Mouse (Mus musculus) cerebellum, adult 8-10 months (tissue): ENCODE measurements at regions not wholly inside any gene's neighbourhood (a gene's known extent, or its start where the extent isn't known, plus 50 kb on each side); places are given as distances from the start of the nearest gene placed in this dataset.

ENCODE experiments used
- DNase-seq: peaks from one replicate; pipeline ENCODE4 v3.0.0; 2022

GRCm38 (mm10) chr4:95417075-95417474, 140.2 kb upstream of the Fggy start:
- DNase-seq, result no peak

GRCm38 (mm10) chr4:95426563-95426962, 130.7 kb upstream of the Fggy start:
- DNase-seq, result no peak

GRCm38 (mm10) chr4:95434543-95434942, 122.8 kb upstream of the Fggy start:
- DNase-seq, result no peak

DNA sequence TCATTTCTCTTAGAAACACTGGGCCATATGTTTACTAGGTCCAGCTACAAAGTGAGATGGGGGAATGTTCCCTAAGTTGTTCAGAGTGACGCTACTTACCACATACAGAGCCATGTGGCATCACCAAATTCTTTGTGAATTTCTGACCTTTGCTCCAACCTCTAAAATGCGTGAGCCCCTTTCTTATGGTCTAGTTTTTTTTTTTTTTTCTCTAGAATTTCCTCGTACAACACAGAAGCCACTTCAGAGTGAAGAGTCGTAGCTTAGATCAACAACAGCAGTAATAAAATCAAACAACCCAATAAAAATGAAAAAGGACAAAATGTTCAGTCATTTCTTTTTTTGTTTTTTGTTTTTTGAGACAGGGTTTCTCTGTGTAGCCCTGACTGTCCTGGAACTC, 122.2 kb upstream of the Fggy start:
- no peak for DNase-seq

DNA sequence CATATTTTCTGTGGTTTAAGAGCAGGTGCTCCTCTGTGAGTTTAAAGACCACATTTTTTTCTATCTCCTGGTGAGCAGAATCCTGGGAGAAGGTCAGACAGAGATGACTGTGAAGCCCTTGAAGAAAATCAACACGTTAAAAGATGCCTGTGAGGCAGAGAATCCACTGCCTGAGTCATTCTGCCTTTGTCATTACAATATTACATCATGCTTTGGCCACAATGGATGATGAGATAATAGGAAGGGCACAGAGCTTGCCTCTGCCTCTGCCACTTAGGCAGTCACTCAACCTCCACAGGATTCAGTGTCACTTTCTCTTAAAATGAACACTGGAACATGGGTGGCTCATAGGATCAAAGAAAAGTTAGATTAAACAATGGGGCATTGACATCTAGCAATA, 117.5 kb upstream of the Fggy start:
- DNase-seq, result no peak

GRCm38 (mm10) chr4:95443854-95444811, 113.2 kb upstream of the Fggy start:
- no peak for DNase-seq

GRCm38 (mm10) chr4:95450286-95450685, 107.0 kb upstream of the Fggy start:
- no peak for DNase-seq

DNA sequence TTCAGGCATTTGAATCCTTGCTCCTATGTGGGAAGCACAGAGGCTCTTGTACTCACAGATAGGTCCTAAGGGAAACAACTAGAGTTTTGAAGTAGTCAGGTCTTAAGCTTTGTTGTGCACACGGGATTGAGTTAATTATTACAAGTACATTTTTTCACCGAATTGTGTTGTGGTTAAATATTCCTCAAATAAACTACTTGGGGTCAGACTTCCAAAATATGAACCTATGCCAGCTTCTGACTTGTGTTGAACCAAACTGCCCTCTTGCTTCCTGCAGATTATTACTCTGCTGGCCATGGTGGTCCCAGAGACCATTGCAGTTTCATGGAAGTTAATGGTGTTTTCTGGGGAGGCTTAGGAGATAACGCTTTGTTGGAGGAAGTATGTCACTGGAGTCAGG, 105.5 kb upstream of the Fggy start:
- DNase-seq, result no peak

- DNase-seq, result no peak
Measured at GRCm38 (mm10) chr4:95456318-95456717, 101.0 kb upstream of the Fggy start.

GRCm38 (mm10) chr4:95456943-95457342, 100.4 kb upstream of the Fggy start:
- no peak for DNase-seq

- no peak for DNase-seq
Measured at GRCm38 (mm10) chr4:95462476-95462875, 94.8 kb upstream of the Fggy start.

DNA sequence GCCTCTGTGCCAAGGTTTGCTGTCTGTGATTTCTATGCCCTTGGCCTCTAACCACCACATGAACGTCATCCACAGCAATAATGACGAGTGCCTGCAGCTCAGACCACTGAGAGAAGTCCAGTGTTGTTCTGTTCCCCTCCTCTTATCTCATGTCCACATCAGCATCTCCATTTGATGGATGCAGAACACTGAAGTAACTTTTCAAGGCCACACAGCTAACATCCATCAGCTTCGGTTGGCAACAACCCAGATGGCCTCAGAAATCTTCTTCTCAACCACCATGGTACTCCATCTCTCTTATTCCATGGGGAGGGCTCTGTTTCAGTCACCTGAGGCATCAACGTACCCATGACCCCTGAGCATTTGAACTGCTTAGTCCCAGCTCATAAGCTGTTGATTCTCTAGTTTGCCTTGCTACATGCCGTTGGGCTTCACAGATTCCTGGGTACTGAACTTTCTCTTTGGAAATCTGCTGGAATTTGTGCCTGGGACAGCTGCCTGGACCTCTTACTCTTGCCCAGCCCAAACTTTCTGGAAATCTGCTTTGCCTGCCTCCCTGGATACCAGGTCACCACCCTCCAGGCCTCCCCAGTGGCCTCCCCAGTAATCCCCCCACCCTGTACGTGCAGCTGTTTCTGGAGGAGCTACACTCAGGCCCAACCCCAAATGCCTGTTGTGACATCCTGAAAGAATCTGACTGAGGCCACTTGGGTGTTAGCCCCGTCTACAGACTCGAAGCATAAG, 94.1 kb upstream of the Fggy start:
- DNase-seq, result no peak

DNA sequence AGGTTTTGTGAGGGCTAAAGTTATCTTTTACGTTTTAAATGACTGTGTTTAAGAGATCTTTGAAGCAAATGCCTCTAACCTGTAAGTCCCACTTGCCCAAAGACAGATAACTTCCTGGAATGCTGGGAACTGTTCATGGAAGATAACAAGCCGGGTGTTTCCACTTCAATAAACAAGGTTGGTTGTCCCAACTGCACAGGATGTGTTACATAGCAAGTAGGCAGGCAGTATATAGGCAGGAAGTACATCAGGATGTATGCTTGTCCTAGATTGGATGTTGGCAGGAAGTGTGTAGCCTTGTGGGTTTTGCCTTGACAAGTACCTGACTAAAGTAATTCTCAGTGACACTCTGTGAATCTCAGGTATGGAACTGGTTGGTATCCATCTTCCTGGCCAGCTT, 90.7 kb upstream of the Fggy start:
- DNase-seq, result no peak

GRCm38 (mm10) chr4:95467526-95467925, 89.8 kb upstream of the Fggy start:
- DNase-seq, result no peak

DNA sequence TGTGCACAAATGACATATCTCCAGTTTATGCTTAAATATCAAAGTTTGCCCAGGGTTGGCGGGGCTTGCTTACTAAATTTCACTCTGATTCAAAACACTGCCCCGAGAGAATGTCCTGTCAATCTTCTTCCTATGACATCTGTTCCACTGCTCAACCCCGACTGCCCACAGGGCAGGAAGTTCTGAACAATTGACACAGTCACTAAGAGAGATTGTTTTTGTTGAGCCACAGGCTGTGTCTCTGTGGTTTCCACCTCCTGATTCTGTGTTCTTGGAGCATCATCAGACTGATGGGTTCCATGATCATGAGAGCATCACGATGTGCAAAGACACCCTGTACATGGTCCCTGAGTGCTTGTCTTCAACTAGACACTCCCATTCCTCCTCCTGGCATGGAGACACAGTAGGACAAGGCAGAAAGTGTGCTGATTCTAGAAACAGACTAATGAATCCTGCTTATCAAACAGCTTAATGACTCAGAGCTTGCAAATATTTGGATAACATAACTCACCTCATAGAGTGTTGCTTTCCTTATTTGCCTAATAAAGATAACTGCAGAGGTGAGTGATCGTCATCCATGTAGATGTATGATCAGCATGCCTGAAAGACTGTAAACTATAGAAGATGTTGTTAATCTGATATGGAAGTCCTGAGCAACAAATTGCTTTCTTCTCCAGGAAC, 82.4 kb upstream of the Fggy start:
- DNase-seq, result no peak

GRCm38 (mm10) chr4:95476071-95476724, 81.1 kb upstream of the Fggy start:
- DNase-seq, result no peak

GRCm38 (mm10) chr4:95483571-95483970, 73.7 kb upstream of the Fggy start:
- no peak for DNase-seq

DNA sequence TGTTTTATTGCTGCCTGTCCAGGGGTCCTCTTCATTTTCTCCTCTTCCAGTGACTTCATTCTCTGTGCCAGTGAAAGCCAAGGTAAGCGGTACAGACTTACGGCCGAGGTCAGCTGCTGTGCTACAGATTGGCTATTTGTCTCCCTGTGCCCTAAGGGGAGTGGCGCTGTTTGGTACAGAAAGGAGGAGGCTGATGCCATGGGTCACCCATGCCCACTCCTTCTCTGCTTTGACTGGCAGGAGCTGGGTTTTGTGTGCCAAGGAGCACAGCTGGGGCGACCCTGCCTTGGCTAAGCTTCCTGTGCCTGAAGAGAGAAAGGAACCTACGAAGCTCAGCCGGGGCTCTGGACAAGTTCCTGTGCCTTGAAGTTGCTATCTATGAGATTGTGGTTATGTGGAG, 70.0 kb upstream of the Fggy start:
- no peak for DNase-seq

DNA sequence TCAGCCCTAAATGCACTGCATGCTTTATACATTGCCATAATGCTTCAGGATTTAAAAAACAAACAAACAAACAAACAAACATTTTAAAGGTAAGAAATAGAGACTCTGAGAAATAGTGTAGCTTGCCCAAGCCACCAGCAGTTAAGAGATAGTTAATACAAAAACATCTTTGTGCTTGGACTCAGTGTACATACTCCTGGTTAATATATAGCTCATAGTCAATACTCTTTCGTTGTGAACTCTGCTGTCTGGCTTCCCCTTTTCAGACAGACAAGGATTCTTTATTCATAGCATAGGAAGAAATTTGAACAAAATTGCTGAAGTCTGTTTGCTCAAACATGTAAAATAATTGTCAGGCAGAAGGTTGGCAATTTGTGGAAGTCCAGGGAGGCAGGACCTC, 69.3 kb upstream of the Fggy start:
- no peak for DNase-seq

- no peak for DNase-seq
Measured at GRCm38 (mm10) chr4:95489059-95489458, 68.2 kb upstream of the Fggy start.

GRCm38 (mm10) chr4:95500265-95500664, 57.0 kb upstream of the Fggy start:
- DNase-seq, result no peak

GRCm38 (mm10) chr4:95501164-95501563, 56.1 kb upstream of the Fggy start:
- no peak for DNase-seq
